Mouse (Mus musculus): ENCODE data around the gene Dexi.

GRCm38 (mm10) chr16:10524866-10525609, 17.8 kb downstream of the Dexi start:
- TF ChIP-seq MEF2A (IDR thresholded peaks at IDR 0.05; ENCODE audit: extremely low read depth, insufficient replicate concordance, low read depth, low read length, poor library complexity, severe bottlenecking): no peak
- no peak for TF ChIP-seq POLR2A (IDR thresholded peaks at IDR 0.05; ENCODE audit: control insufficient read depth in 1 of 2, insufficient read depth in 1 of 2, low read depth in 1 of 2, low read length in 2 of 2, poor library complexity in 1 of 2)
- no peak for TF ChIP-seq CHD1 (IDR thresholded peaks at IDR 0.05; ENCODE audit: low read depth, low read length)
- no peak for TF ChIP-seq CTCF (IDR thresholded peaks at IDR 0.05 in 2 of 3, conservative IDR thresholded peaks at IDR 0.05 in 1 of 3; ENCODE audit: control insufficient read depth in 1 of 3, insufficient read depth in 1 of 3, low read depth in 2 of 3, low read length in 3 of 3, poor library complexity in 1 of 3, severe bottlenecking in 1 of 3)
- TF ChIP-seq MAX (IDR thresholded peaks at IDR 0.05; ENCODE audit: low read length): no peak
- peak in 1 of 2 experiments; percentile 12; a peak in 1 of 4 replicates for TF ChIP-seq EP300 (IDR thresholded peaks at IDR 0.05; ENCODE audit: low read depth in 1 of 2, low read length in 2 of 2)
- TF ChIP-seq MAFK (IDR thresholded peaks at IDR 0.05; ENCODE audit: borderline replicate concordance, low read depth, low read length): no peak
- TF ChIP-seq CHD2 (IDR thresholded peaks at IDR 0.05; ENCODE audit: low read length): no peak
- no peak for TF ChIP-seq GATA1 (IDR thresholded peaks at IDR 0.05; ENCODE audit: low read depth, low read length)
